Comparison of ENCODE assay signal across 9 mouse cellular contexts in genomic region chr11:51945548-51945947, GRCm38 (mm10). TPM values are rescaled to one million over a fixed set of nuclear protein-coding genes. Genes with fewer than 3 reads are reported as not detected.
DNase-seq lines count a peak whose midpoint lies in the region; ATAC-seq and TF ChIP-seq lines count a peak whose summit lies in the region.
"Had no signal": no experiment of that assay in that cellular context is flagged by ENCODE, and none has a peak within 500 bp of the region (broad histone marks: within the 10 kb centered on the region; RNA-seq: fewer than 3 reads in every experiment).

No protein-coding gene starts in this region.

- H3K9me3 ChIP-seq in intestine, embryonic 14.5 days (ENCODE audit: control insufficient read depth, low read length): no peaks in the 10 kb centered on the region
- no peaks in the 10 kb centered on the region for H3K9me3 ChIP-seq in intestine, postnatal 0 days (ENCODE audit: control insufficient read depth)

- no peak for DNase-seq in intestine, embryonic 14.5 days (ENCODE audit: low spot score)
- peak; percentile 91 for DNase-seq in brain, adult 2 months (ENCODE audit: low read depth, low spot score)
- peak; percentile 53 to 64 for DNase-seq in gastrocnemius, adult 8-10 months (ENCODE audit: low spot score in 2 of 2)
- DNase-seq in left cerebral cortex, postnatal 36 days (ENCODE audit: low spot score in 2 of 2): peak; percentile 65 to 68
- DNase-seq in embryo, embryonic 11 days: no peak
- no peak for DNase-seq in c-Kit-positive CD71-positive TER-119-positive erythroid progenitor cells, embryonic 14.5 days (ENCODE audit: low spot score)
- DNase-seq in spleen, postnatal 10 days (ENCODE audit: low spot score in 2 of 2): no peak
- DNase-seq: lung, embryonic 14.5 days had no signal

- TF ChIP-seq CTCF in intestine, postnatal 0 days (IDR thresholded peaks at IDR 0.05; ENCODE audit: low read depth): no peak

- H3K9ac ChIP-seq in intestine, embryonic 14.5 days (ENCODE audit: low read length): no peak overlapping the region
- H3K9ac ChIP-seq in intestine, postnatal 0 days (ENCODE audit: low read depth, low read length): no peak overlapping the region
- H3K9ac ChIP-seq: lung, embryonic 14.5 days had no signal

- H3K4me2 ChIP-seq in intestine, embryonic 14.5 days (ENCODE audit: low read length): 0 out of 2 replicates have a peak overlapping the region, but pooled peaks have one; percentile 11
- H3K4me2 ChIP-seq in intestine, postnatal 0 days (replicated peaks; ENCODE audit: low read depth): no peak overlapping the region; the same call in 1 of the 2 replicates
- H3K4me2 ChIP-seq: lung, embryonic 14.5 days had no signal

- peaks cover 9% of the 10 kb centered on the region; the same call in 1 of the 2 replicates for H3K4me1 ChIP-seq in intestine, embryonic 14.5 days (replicated peaks; ENCODE audit: control insufficient read depth, insufficient read depth, low read length)
- 0 out of 2 replicates have a peak, but pooled peaks cover 5% of the 10 kb centered on the region for H3K4me1 ChIP-seq in intestine, postnatal 0 days (replicated peaks; ENCODE audit: control insufficient read depth, insufficient read depth, low read length)

- WGBS in intestine, embryonic 14.5 days: 10% methylated on average over 8 of the region's 8 CpGs
- 4% methylated on average over 8 of the region's 8 CpGs for WGBS in intestine, postnatal 0 days

- no peak overlapping the region for H3K4me3 ChIP-seq in intestine, embryonic 14.5 days (ENCODE audit: low read depth, low read length)
- no peak overlapping the region for H3K4me3 ChIP-seq in intestine, postnatal 0 days (ENCODE audit: low read depth, low read length)

- H3K36me3 ChIP-seq in intestine, embryonic 14.5 days (ENCODE audit: control insufficient read depth, insufficient read depth, low read length): no peaks in the 10 kb centered on the region
- H3K36me3 ChIP-seq in intestine, postnatal 0 days (ENCODE audit: control insufficient read depth, insufficient read depth): no peaks in the 10 kb centered on the region

- no peak overlapping the region for H3K27ac ChIP-seq in intestine, embryonic 14.5 days (ENCODE audit: low read depth)
- H3K27ac ChIP-seq in intestine, postnatal 0 days (ENCODE audit: low read depth, low read length): no peak overlapping the region

- intact Hi-C loops in left cerebral cortex, postnatal 36 days (cut with DNase I): loop anchor here (5.0 kb wide), 2 partner anchors 48 to 88 kb away; partner anchors contain the start of gene Jade2

- ATAC-seq in intestine, embryonic 14.5 days (replicated peaks; ENCODE audit: low FRiP score, low TSS enrichment, low read depth): no peak
- no peak for ATAC-seq in intestine, postnatal 0 days

- no peaks in the 10 kb centered on the region for H3K27me3 ChIP-seq in intestine, embryonic 14.5 days (replicated peaks; ENCODE audit: control insufficient read depth, insufficient read depth, low read length)
- no peaks in the 10 kb centered on the region for H3K27me3 ChIP-seq in intestine, postnatal 0 days (replicated peaks; ENCODE audit: control insufficient read depth, insufficient read depth, low read length)

RNA-seq across cellular contexts. Expression of gene Cdkn2aipnl, which starts 21.9 kb away (rescaled TPM):
- polyA plus RNA-seq in intestine, embryonic 14.5 days (2014; fragmentation: Nextera tagmentation; extraction: Ambion mirVana): 99.5 and 103 TPM in 2 replicates
- 49.0 and 49.8 TPM in 2 replicates for polyA plus RNA-seq in intestine, postnatal 0 days (2015; fragmentation: Nextera tagmentation; extraction: Ambion mirVana)
- 10 to 100 TPM; 26.1 to 41.4 (median 30.0) TPM for total RNA-seq in gastrocnemius, adult 8-10 months (2022)
- 10 to 100 TPM; 32.1 to 36.4 TPM for total RNA-seq in left cerebral cortex, postnatal 36 days (2021)

RNA-seq across cellular contexts. Expression of gene Ube2b, which starts 55.0 kb away (rescaled TPM):
- polyA plus RNA-seq in intestine, embryonic 14.5 days (2014; fragmentation: Nextera tagmentation; extraction: Ambion mirVana): 139 and 145 TPM in 2 replicates
- polyA plus RNA-seq in intestine, postnatal 0 days (2015; fragmentation: Nextera tagmentation; extraction: Ambion mirVana): 212 and 223 TPM in 2 replicates
- total RNA-seq in gastrocnemius, adult 8-10 months (2022): 100 to 1,000 TPM; 518 to 669 (median 555) TPM
- 100 to 1,000 TPM; 172 to 199 TPM for total RNA-seq in left cerebral cortex, postnatal 36 days (2021)

RNA-seq across cellular contexts. Expression of gene Cdkl3, which starts 58.5 kb away (rescaled TPM):
- polyA plus RNA-seq in intestine, embryonic 14.5 days (2014; fragmentation: Nextera tagmentation; extraction: Ambion mirVana): 5.3 and 6.2 TPM in 2 replicates
- 4.6 and 5.0 TPM in 2 replicates for polyA plus RNA-seq in intestine, postnatal 0 days (2015; fragmentation: Nextera tagmentation; extraction: Ambion mirVana)
- total RNA-seq in gastrocnemius, adult 8-10 months (2022): 1 to 10 TPM; 2.6 to 5.9 (median 3.0) TPM
- 10 to 100 TPM; 15.9 to 17.0 TPM for total RNA-seq in left cerebral cortex, postnatal 36 days (2021)

Comparison
In these comparisons a context has a peak if more than half of its experiments do, and no peak if none do; other contexts are left out.
1. DNase-seq: peak in brain, adult 2 months (single experiment), gastrocnemius, adult 8-10 months (2 of 2) and left cerebral cortex, postnatal 36 days (2 of 2); none in intestine, embryonic 14.5 days (single experiment), embryo, embryonic 11 days (single experiment), c-Kit-positive CD71-positive TER-119-positive erythroid progenitor cells, embryonic 14.5 days (single experiment) and spleen, postnatal 10 days (0 of 2).